Mouse (Mus musculus) kidney, postnatal 4 days (tissue): ENCODE results near the gene Pla2g4e.
A peak's percentile ranks its signal among the peaks of the same experiment; 100 is the strongest.

Source experiments
- DNase-seq, 2 experiments: peaks; one replicate each; pipeline ENCODE4 v3.0.0; 2021; ENCODE audit warnings: mixed read lengths in 2 of 2

Gene Pla2g4e

GRCm38 (mm10) chr2:120153586-120154360 lies 91.4 kb downstream of the Pla2g4e start:
- peak in 1 of 2 experiments; percentile 37 for DNase-seq

GRCm38 (mm10) chr2:120150571-120150970 lies 94.6 kb downstream of the Pla2g4e start:
- no peak for DNase-seq

GRCm38 (mm10) chr2:120149634-120150033 lies 95.5 kb downstream of the Pla2g4e start:
- no peak for DNase-seq

- no peak for DNase-seq
Measured at GRCm38 (mm10) chr2:120147999-120148398, 97.1 kb downstream of the Pla2g4e start.

- DNase-seq: no peak
Measured at GRCm38 (mm10) chr2:120147364-120147763, 97.8 kb downstream of the Pla2g4e start.

GRCm38 (mm10) chr2:120146543-120146942 lies 98.6 kb downstream of the Pla2g4e start:
- DNase-seq: no peak

- DNase-seq: no peak
Measured at GRCm38 (mm10) chr2:120144390-120144789, 100.7 kb downstream of the Pla2g4e start.

- DNase-seq: no peak
Measured at GRCm38 (mm10) chr2:120142336-120142735, 102.8 kb downstream of the Pla2g4e start.

- DNase-seq: no peak
Measured at GRCm38 (mm10) chr2:120141671-120142070, 103.5 kb downstream of the Pla2g4e start.

GRCm38 (mm10) chr2:120140326-120140725 lies 104.8 kb downstream of the Pla2g4e start:
- DNase-seq: no peak

- no peak for DNase-seq
Measured at GRCm38 (mm10) chr2:120139091-120139490, 106.0 kb downstream of the Pla2g4e start.

- DNase-seq: no peak
Measured at GRCm38 (mm10) chr2:120137281-120137680, 107.9 kb downstream of the Pla2g4e start.

GRCm38 (mm10) chr2:120134453-120135075 lies 110.6 kb downstream of the Pla2g4e start:
- no peak for DNase-seq

GRCm38 (mm10) chr2:120131881-120132280 lies 113.3 kb downstream of the Pla2g4e start:
- no peak for DNase-seq

GRCm38 (mm10) chr2:120129252-120129908 lies 115.8 kb downstream of the Pla2g4e start:
- no peak for DNase-seq

- peak; percentile 19 to 47 for DNase-seq
Measured at GRCm38 (mm10) chr2:120128611-120129051, 116.5 kb downstream of the Pla2g4e start.

GRCm38 (mm10) chr2:120128011-120128410 lies 117.1 kb downstream of the Pla2g4e start:
- DNase-seq: no peak

GRCm38 (mm10) chr2:120126901-120127300 lies 118.2 kb downstream of the Pla2g4e start:
- DNase-seq: no peak

GRCm38 (mm10) chr2:120126408-120126807 lies 118.7 kb downstream of the Pla2g4e start:
- DNase-seq: no peak

GRCm38 (mm10) chr2:120125461-120125860 lies 119.7 kb downstream of the Pla2g4e start:
- DNase-seq: no peak

GRCm38 (mm10) chr2:120124946-120125345 lies 120.2 kb downstream of the Pla2g4e start:
- DNase-seq: peak in 1 of 2 experiments; percentile 44

- peak in 1 of 2 experiments; percentile 35 for DNase-seq
Measured at GRCm38 (mm10) chr2:120124096-120124495, 121.0 kb downstream of the Pla2g4e start.

- DNase-seq: no peak
Measured at GRCm38 (mm10) chr2:120122983-120123382, 122.2 kb downstream of the Pla2g4e start.

GRCm38 (mm10) chr2:120117346-120117745 lies 127.8 kb downstream of the Pla2g4e start:
- DNase-seq: no peak
